ENCODE assay signal across 26 mouse cellular contexts in the genomic region with DNA sequence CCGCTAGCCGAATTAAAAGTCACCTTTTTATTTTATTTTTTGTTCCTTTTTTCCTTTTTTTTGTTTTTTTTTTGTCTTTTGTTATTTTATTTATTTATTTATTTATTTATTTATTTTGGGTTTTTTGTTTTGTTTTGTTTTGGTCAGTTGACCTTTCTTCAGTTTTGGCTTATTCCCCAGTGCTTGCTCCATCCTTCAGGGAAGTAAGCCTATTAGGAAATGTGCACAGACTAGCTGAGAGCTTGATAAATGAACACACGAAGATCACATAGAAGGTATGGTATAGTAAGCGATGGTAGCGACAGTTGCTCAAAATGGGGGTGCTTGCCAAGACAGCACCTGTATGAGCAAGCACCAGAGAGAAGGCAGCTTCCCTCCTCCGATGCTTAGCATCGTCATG.
"Had no signal": no experiment of that assay in that cellular context is flagged by ENCODE, and none has a peak within 500 bp of the region (broad histone marks: within the 10 kb centered on the region; RNA-seq: fewer than 3 reads in every experiment).

No protein-coding gene starts in this region.

- ATAC-seq: hindbrain, postnatal 0 days; intestine, embryonic 16.5 days; liver, embryonic 12.5 days had no signal

- H3K4me2 ChIP-seq: heart, embryonic 11.5 days; heart, embryonic 13.5 days; heart, embryonic 15.5 days; hindbrain, embryonic 13.5 days; hindbrain, embryonic 15.5 days; kidney, embryonic 15.5 days; limb, embryonic 13.5 days; limb, embryonic 15.5 days; liver, embryonic 12.5 days had no signal

- H3K4me1 ChIP-seq: heart, embryonic 13.5 days; heart, embryonic 15.5 days; hindbrain, embryonic 13.5 days; hindbrain, embryonic 15.5 days; kidney, embryonic 15.5 days; limb, embryonic 13.5 days; limb, embryonic 15.5 days had no signal

- H3K9ac ChIP-seq: heart, embryonic 13.5 days; heart, embryonic 15.5 days; hindbrain, embryonic 13.5 days; hindbrain, embryonic 15.5 days; kidney, embryonic 15.5 days; limb, embryonic 13.5 days; limb, embryonic 15.5 days; liver, embryonic 12.5 days; liver, embryonic 14.5 days had no signal

- DNase-seq: gastrocnemius, postnatal 14 days; gastrocnemius, postnatal 36 days; heart, adult 11 months; heart, adult 2 months; heart, postnatal 14 days; heart, postnatal 4 days; kidney, adult 11 months; kidney, adult 9 months; kidney, postnatal 14 days; kidney, postnatal 36 days; layer of hippocampus, adult 9-11 months; layer of hippocampus, postnatal 36 days; left cerebral cortex, postnatal 4 days had no signal

- H3K27me3 ChIP-seq: heart, embryonic 13.5 days; heart, embryonic 15.5 days; hindbrain, embryonic 13.5 days; hindbrain, embryonic 15.5 days; kidney, embryonic 15.5 days; limb, embryonic 13.5 days; limb, embryonic 15.5 days; liver, embryonic 12.5 days had no signal

- H3K4me3 ChIP-seq: heart, adult 2 months; heart, embryonic 13.5 days; heart, embryonic 15.5 days; hindbrain, embryonic 13.5 days; hindbrain, embryonic 15.5 days; kidney, embryonic 15.5 days; limb, embryonic 13.5 days; limb, embryonic 15.5 days; liver, embryonic 12.5 days had no signal

- H3K27ac ChIP-seq: heart, adult 2 months; heart, embryonic 13.5 days; heart, embryonic 15.5 days; hindbrain, embryonic 13.5 days; hindbrain, embryonic 15.5 days; hindbrain, postnatal 0 days; kidney, embryonic 15.5 days; kidney, postnatal 0 days; limb, embryonic 13.5 days; limb, embryonic 15.5 days; liver, embryonic 12.5 days; liver, embryonic 14.5 days had no signal

- H3K9me3 ChIP-seq: heart, embryonic 13.5 days; heart, embryonic 15.5 days; hindbrain, embryonic 13.5 days; hindbrain, embryonic 15.5 days; kidney, embryonic 15.5 days; limb, embryonic 13.5 days; limb, embryonic 15.5 days; liver, embryonic 12.5 days had no signal
